In the genomic region with DNA sequence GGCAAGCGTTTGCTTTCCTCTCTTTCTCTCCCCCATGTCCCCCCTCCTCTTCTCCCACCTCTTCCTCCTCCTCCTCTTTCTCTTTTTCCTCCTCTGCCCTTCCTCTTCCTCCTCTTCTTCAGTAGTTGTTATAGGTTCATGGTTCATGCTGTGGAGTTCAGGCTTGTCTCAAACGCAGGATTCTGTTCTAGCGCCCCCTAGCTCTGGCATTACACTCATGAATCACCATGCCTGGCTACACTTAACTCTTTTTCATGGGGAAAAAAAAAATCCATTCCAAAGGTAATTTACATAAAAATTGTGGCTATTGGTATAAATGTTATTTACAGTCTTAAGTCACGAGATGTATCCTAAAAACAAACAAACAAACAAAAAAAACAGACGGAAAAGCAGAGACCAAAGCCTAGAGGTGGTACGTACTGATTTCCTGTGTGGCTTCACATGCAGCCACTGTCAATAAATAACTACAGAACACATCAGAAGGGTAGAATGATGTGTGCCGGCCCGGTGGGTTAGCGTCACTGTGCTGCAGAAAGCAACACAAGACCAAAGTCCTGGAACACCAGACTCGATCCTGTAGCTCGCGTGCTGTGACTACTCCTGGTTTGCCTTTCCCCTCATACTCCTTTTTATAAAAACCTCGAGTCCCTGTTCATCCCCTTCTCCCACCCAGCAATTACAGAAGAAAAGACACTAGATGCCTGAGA, we compare ENCODE assay signal across 9 mouse cellular contexts. TPM values are rescaled to one million over a fixed set of nuclear protein-coding genes. Genes with fewer than 3 reads are reported as not detected.
DNase-seq lines count a peak whose midpoint lies in the region; ATAC-seq and TF ChIP-seq lines count a peak whose summit lies in the region.
"Had no signal": no experiment of that assay in that cellular context is flagged by ENCODE, and none has a peak within 500 bp of the region (broad histone marks: within the 10 kb centered on the region; RNA-seq: fewer than 3 reads in every experiment).

No protein-coding gene starts in this region.

- peak in 1 of 2 experiments; percentile 23 for DNase-seq in heart, adult 2 months
- DNase-seq in heart, embryonic 10.5 days (ENCODE audit: low spot score): no peak
- DNase-seq in spleen, adult 2 months (ENCODE audit: low read depth in 1 of 2, low spot score in 2 of 2): peak; percentile 43 to 54
- no peak for DNase-seq in spleen, adult 12 weeks (ENCODE audit: low spot score)
- peak; percentile 68 to 84 for DNase-seq in adrenal gland, postnatal 36 days
- DNase-seq in kidney, adult 8-10 months: peak; percentile 43 to 67
- DNase-seq in natural killer cell, adult 2 months (ENCODE audit: low spot score in 2 of 2): peak; percentile 51 to 62

- TF ChIP-seq CTCF in heart, adult 2 months (IDR thresholded peaks at IDR 0.05): peak; percentile 76
- TF ChIP-seq CTCF in spleen, adult 2 months (IDR thresholded peaks at IDR 0.05; ENCODE audit: extremely low read depth, insufficient read depth, insufficient read length, insufficient replicate concordance): peak; percentile 57; the same call in 1 of the 2 replicates

- no peaks in the 10 kb centered on the region for H3K27me3 ChIP-seq in heart, adult 2 months (ENCODE audit: control insufficient read depth, insufficient read depth, low read length)
- H3K27me3 ChIP-seq in heart, embryonic 10.5 days (ENCODE audit: insufficient read depth, poor library complexity, severe bottlenecking): no peaks in the 10 kb centered on the region
- no peaks in the 10 kb centered on the region for H3K27me3 ChIP-seq in spleen, adult 2 months (ENCODE audit: control insufficient read depth, insufficient read depth, low read length)

- TF ChIP-seq POLR2A in heart, adult 2 months (IDR thresholded peaks at IDR 0.05; ENCODE audit: insufficient read depth, low read depth, low read length): no peak
- no peak for TF ChIP-seq POLR2A in spleen, adult 2 months (IDR thresholded peaks at IDR 0.05; ENCODE audit: low read depth, low read length)

- H3K79me2 ChIP-seq in heart, adult 2 months (replicated peaks; ENCODE audit: control insufficient read depth, insufficient read depth, low read length): no peaks in the 10 kb centered on the region

- no peak overlapping the region for H3K27ac ChIP-seq in heart, adult 2 months
- H3K27ac ChIP-seq in heart, embryonic 10.5 days: no peak overlapping the region
- H3K27ac ChIP-seq in spleen, adult 2 months (ENCODE audit: insufficient read depth, low read length): no peak overlapping the region

- 63% methylated on average over 13 of the region's 13 CpGs for WGBS in heart, adult 2 months
- WGBS in heart, embryonic 10.5 days: 55% methylated on average over 13 of the region's 13 CpGs
- WGBS in spleen, adult 2 months: 43% methylated on average over 13 of the region's 13 CpGs

- no peaks in the 10 kb centered on the region; the same call in 1 of the 2 replicates for H3K4me1 ChIP-seq in heart, adult 2 months (ENCODE audit: control insufficient read depth, insufficient read depth, low read length)
- H3K4me1 ChIP-seq in heart, embryonic 10.5 days: peaks cover 43% of the 10 kb centered on the region
- peaks cover 5% of the 10 kb centered on the region; the same call in 1 of the 2 replicates for H3K4me1 ChIP-seq in spleen, adult 2 months (ENCODE audit: control insufficient read depth, insufficient read depth, insufficient read length)

- TF ChIP-seq EP300 in heart, adult 2 months (IDR thresholded peaks at IDR 0.05; ENCODE audit: insufficient read depth, low read depth, low read length): no peak

- no peak overlapping the region for H3K4me3 ChIP-seq in heart, adult 2 months
- no peak overlapping the region for H3K4me3 ChIP-seq in heart, embryonic 10.5 days
- H3K4me3 ChIP-seq in spleen, adult 2 months (ENCODE audit: extremely low read depth, insufficient read depth, insufficient read length): no peak overlapping the region
- H3K4me3 ChIP-seq: myocyte had no signal

- H3K9ac ChIP-seq in heart, adult 2 months (ENCODE audit: low read depth, low read length): no peak overlapping the region

- no peaks in the 10 kb centered on the region for H3K9me3 ChIP-seq in heart, embryonic 10.5 days

- intact Hi-C loops in heart, adult 2 months (cut with DNase I): loop anchor here (2.0 to 5.0 kb wide), 2 partner anchors 236 to 262 kb away; no protein-coding TSS in a partner anchor

- no peaks in the 10 kb centered on the region for H3K36me3 ChIP-seq in heart, adult 2 months (ENCODE audit: control insufficient read depth, insufficient read depth, low read length)
- no peaks in the 10 kb centered on the region for H3K36me3 ChIP-seq in heart, embryonic 10.5 days
- H3K36me3 ChIP-seq in spleen, adult 2 months (ENCODE audit: control insufficient read depth, insufficient read depth, low read length): no peaks in the 10 kb centered on the region

- no peak for ATAC-seq in cerebellum, adult (ENCODE audit: insufficient number of reproducible peaks, low FRiP score, low TSS enrichment)

RNA-seq across cellular contexts. Expression of a gene that starts 3.4 kb away (rescaled TPM):
- 10 to 100 TPM; 35.4 to 37.1 TPM for total RNA-seq in heart, adult 2 months (2021)
- 40.4 and 45.3 TPM in 2 replicates for polyA plus RNA-seq in heart, adult 2 months (2012; rRNA removed)
- polyA plus RNA-seq in heart, embryonic 10.5 days (2016; fragmentation: Nextera tagmentation; extraction: Ambion mirVana): 25.9 and 36.8 TPM in 2 replicates
- polyA plus RNA-seq in spleen, adult 2 months (2012; rRNA removed): 11.4 and 12.1 TPM in 2 replicates
- total RNA-seq in adrenal gland, postnatal 36 days (2021): 10 to 100 TPM; 36.7 to 55.7 TPM

Comparison
In these comparisons a context has a peak if more than half of its experiments do, and no peak if none do; other contexts are left out.
1. DNase-seq: peak in spleen, adult 2 months (2 of 2), adrenal gland, postnatal 36 days (2 of 2), kidney, adult 8-10 months (2 of 2) and natural killer cell, adult 2 months (2 of 2); none in heart, embryonic 10.5 days (single experiment) and spleen, adult 12 weeks (single experiment).